Mouse (Mus musculus): ENCODE data around the gene Mrgprb1. TPM values are rescaled to one million over a fixed set of nuclear protein-coding genes. Genes with fewer than 3 reads are reported as not detected.
"Not testable (repeated sequence)": the region's sequence is repeated elsewhere in the genome, so short reads cannot be mapped to it uniquely, and the experiment has no call there.

Mrgprb1 gene
- total RNA-seq (2022) = under 1 TPM; 0.19 to 0.45 (median 0.27) TPM

DNA sequence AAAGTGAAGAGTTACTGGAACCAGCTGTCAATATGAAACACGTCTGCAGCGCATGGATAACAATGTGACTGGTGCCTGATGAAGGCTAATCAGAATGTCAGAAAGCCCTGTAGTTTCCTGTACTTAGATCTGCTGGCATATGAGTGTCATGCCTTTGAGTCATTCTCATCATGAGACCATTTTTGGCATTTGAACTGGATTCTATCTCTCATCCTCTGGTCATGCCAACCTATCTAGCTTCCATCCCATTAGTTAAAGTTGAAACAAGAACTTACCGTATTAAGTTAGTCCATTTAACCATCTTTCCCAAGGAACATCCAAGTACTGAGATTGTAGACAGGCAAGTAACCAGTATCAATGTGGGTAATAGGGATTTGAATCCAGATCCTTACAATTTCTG, at the start of gene Mrgprb1:
TSS of gene Mrgprb1 (minus strand) at position 101 of the 400 bp plus-strand sequence.
- no peak for DNase-seq (ENCODE audit: low spot score in 2 of 2)

DNA sequence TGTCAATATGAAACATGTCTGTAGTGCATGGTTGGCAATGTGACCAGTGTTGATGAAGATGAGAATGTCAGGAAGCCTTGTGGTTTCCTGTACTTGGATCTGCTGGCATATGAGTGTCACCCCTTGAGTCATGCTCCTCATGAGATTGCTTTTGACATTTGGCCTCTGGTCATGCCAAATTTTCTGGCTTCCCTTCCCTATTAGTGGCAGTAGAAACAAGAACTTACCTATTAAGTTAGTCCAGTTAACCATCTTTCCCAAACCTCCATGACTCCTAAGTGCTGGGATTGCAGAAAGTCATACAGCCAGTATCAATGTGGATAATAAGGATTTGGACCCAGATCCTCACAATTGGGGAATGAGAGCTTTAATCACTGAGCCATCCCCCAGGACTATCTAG, 43.1 kb upstream of the Mrgprb1 start, which contains the start of gene Mrgprx2:
TSS of gene Mrgprx2 (minus strand) at position 101 of the 400 bp plus-strand sequence.
- no peak for DNase-seq (ENCODE audit: low spot score in 2 of 2)

DNA sequence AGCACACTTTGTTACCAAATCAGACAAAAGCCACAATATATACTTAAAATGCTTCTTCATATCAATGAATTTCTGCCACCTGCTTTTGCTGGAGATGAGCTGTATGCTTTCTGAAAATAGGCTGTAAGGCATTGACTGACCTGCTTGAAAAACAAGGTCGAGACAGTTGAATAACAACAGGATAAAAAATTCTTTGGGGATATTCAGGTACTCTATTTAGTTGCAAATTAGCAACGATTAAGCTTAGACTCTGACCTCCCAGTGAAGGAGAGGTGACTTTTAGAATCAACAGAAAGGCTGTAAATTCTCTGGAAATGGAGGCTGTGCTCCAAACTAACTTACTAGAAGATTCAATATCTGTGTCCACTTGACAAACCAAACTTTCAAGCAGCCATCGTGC, 19.6 kb downstream of the Mrgprb1 start:
- no peak for DNase-seq (ENCODE audit: low spot score in 2 of 2)

DNA sequence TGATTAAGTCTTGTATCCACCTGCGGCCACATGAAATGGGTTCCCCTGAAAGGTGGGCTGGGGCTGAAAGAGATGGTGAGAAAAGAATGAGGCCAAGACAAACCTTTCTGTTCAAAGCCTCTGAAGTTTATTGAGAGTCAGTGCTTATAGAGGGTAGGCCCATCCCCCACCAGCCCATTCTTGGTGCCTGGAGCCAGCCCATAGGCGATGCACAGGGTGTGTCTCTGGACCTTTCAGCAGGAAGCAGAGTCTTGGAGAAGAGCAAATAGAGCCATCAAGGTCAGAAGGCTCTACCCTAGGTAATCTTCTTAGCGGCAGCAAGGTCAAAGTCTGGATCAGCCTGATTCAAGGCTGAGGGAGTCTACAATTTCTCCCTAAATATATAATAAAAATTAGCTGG, 20.2 kb downstream of the Mrgprb1 start:
- not testable (repeated sequence) for DNase-seq (ENCODE audit: low spot score in 2 of 2)

Other genes with a start within 250 kb of the Mrgprb1 start
- not detected for gene Mrgprb8, start 67.8 kb downstream of the Mrgprb1 start, total RNA-seq (2022)
- under 1 TPM in 2 of 4 experiments, not detected in 2; 0.05 to 0.17 TPM for gene Mrgprx2, start 43.0 kb upstream of the Mrgprb1 start, total RNA-seq (2022)
- gene Mrgprb2, start 101.7 kb upstream of the Mrgprb1 start, total RNA-seq (2022) = under 1 TPM in 1 of 4 experiments, not detected in 3; 0.13 TPM
- gene Mrgprb3, start 187.5 kb upstream of the Mrgprb1 start, total RNA-seq (2022) = not detected

All from gastrocnemius, adult 8-10 months (tissue).